Mouse (Mus musculus) regulatory T cell (primary cell): Measurements from ENCODE around the gene Sowahc.

Source experiments
- in situ Hi-C: fragments of 300-600 bp; cut with MboI, MseI; formaldehyde crosslinking; loops from one replicate; pipeline ENCODE4 v1.15.1; 2025; ENCODE audit warnings: high pct_unique_total_duplicates

The Sowahc gene

DNA sequence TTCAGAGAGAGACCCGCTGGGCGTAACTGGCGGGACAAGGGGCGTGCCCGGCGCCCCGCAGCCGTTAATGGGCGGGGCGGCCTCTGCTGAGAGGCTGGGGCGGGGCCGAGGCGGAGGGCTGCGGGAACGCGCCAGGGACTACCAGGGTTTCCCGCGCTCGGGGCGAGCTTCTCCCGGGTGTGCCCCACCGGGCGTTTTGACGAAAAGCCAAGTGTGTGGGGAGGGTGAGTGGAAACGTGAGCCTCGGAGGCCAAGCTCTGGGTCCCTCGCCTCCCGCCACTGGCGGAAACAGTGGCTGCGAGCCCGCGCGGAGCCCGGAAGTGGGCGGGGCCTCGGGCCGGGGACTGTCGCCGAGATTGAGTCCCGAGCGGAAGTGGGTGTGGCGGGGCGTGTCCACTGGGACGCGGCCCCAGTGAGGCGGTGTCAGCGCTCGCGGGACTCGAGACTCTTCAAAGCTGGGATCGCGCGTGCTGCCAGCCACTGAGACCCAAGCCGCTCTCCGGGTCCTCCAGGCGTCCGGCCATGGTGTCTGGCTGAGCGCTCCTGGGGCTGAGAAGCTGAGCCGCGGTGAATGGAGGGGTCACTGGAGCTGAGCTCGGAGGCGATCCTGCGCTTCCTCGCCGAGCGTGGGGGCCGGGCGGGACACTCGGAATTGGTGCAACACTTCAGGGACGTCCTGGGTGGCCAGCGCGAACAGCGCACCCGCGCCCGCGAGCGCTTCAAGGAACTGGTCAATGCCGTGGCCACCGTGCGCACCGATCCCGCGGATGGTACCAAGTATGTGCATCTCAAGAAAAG lies at the start of gene Sowahc, which contains the start of gene Sept10:
Gene Sowahc (plus strand): TSS at position 481 of the 798 bp plus-strand sequence.
Gene Sept10 (minus strand): TSS at position 375 of the 798 bp plus-strand sequence.
- in situ Hi-C loops: loop anchor here (5.0 kb wide), 1 partner anchor 1151 kb away; no protein-coding TSS in a partner anchor

DNA sequence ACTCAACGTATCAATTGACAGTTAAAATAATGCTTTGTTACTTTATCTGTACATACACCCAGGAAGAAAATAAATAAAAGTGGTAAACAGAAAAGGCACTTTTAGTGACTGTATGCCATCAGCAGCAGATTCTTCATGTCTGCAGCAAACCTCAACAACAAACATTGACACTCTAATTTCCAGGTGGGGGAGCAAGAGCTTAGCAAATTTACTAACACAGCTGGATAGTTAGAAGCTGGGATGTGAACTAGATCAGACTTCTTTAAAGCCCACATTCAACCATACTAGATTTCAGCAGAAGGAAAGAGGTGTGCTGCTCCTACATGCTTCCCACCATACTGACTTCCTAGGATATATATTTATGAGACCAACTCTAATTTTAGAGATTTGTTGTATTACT lies 49.2 kb upstream of the Sowahc start:
- in situ Hi-C loops: no loop called here

DNA sequence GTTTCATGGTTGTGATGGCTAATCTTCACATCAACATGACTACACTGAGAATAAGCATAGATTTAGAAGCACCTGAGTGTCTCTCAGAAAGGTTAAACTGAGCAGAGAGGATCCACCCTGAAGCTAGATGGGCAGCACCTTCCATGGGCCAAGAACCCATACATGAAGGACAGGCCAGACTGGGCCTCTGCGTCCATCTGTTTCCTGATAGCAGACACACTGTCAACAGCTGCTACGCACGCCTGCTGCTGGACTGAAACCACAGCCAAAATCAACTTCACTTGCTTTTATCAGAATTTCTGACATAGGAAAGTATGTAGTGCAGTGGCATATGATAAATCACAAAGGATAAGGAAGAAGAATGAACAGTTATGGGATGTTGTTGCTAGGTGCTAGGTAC lies 42.1 kb upstream of the Sowahc start:
- in situ Hi-C loops: no loop called here

DNA sequence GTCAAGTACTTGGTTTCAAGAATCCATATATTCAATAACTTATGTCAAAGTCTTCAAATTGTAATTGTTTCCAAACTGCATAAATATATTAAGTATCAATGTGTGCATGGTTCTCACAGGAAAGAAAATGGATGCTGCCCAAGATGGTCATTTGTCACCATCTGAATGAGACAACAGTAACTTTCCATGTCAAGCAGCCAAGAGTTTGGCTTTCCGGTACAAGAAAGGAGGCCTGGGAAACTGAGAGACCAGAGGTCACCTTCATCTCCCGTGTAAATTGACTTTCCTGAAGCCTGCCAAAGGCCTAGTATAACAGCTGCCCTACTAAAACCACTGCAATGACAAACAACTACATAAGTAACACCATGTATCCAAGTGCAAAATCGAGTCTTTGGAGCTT lies 39.4 kb upstream of the Sowahc start:
- in situ Hi-C loops: no loop called here

DNA sequence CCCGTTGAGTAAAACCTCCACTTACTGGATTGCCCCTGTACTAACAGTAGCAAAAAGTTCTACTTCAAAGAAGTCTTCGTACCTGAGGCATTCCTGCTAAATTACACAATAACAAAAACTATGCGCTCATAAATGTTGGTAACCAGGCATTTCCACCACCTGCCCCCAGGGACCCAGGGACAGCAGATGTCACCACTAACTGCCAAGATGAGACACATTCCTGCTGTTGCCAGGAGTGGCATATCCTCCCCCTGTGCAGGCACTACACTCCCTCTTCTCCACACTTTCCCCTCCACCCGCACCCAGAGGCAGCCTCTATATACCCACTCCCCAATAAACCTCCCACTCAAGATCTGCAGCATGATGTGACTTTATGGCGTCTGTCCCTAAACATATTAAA lies 26.9 kb upstream of the Sowahc start:
- in situ Hi-C loops: no loop called here

DNA sequence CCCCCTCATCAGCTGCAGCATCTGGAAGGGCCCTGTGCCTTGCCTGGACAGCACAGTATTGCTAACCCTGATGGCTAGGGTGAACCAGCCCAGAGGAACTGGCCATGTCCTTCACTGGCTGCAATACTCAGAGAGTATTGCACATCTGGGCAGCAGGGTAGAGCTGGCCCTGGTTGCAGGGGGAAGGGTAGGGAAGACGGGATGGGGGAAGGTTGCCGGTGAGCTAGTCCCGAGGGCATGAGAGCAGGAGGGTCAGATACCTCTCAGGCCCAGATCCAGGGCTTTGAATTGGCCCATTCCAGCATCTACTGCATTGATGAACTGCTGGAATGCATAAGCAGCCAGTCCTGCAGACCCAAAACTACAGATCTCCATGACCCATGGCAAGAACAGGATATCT lies 25.0 kb upstream of the Sowahc start:
- in situ Hi-C loops: no loop called here

DNA sequence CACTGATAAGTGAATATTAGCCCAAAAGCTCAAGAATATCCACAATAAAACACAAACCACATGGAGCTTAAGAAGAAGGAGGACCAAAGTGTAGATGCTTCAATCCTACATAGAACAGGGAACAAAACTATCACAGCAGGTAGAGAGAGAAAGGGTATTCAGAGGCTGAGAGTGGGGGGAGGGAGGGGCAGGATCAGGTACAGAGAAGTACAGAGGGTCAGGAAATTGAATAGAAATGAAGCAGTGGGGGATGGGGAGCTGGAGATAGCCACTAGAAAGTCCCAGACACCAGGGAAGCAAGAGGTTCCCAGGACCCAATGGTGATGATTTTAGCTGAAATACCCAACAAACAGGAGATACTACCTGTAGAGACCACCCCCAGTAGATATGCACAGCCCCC lies 21.7 kb upstream of the Sowahc start:
- in situ Hi-C loops: no loop called here

DNA sequence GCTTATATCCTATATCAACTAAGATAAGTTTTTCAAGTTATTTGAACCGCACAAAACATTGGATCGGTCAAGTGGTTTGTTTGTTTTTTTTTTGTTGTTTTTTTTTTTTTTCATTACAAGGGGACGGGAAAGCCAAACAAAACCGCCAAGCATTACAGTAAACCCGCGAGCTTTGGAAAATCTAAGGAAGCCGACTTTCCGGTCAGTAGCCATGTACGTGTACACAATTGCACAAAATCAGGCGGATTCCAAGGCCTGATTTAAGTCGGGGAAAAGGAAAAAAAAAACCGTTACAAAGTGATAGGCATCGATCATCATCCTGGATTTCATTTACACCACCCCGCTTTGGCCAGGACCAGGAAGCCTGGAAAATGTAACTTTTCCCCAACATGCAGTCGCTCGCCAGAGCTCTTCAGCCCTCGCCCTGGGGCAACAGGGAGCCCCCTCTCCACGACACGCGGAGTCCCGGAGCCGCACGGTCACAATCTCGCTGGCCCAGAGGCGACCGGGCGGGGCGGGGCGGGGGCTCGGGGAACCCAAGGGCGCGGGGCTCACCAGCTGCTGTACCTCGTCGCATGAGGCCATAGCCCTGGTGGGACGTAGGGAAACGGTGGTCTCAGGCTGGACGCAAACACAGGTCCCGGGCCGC lies 805 bp upstream of the Sowahc start:
- in situ Hi-C loops: loop anchor here (5.0 kb wide), 1 partner anchor 1151 kb away; no protein-coding TSS in a partner anchor

DNA sequence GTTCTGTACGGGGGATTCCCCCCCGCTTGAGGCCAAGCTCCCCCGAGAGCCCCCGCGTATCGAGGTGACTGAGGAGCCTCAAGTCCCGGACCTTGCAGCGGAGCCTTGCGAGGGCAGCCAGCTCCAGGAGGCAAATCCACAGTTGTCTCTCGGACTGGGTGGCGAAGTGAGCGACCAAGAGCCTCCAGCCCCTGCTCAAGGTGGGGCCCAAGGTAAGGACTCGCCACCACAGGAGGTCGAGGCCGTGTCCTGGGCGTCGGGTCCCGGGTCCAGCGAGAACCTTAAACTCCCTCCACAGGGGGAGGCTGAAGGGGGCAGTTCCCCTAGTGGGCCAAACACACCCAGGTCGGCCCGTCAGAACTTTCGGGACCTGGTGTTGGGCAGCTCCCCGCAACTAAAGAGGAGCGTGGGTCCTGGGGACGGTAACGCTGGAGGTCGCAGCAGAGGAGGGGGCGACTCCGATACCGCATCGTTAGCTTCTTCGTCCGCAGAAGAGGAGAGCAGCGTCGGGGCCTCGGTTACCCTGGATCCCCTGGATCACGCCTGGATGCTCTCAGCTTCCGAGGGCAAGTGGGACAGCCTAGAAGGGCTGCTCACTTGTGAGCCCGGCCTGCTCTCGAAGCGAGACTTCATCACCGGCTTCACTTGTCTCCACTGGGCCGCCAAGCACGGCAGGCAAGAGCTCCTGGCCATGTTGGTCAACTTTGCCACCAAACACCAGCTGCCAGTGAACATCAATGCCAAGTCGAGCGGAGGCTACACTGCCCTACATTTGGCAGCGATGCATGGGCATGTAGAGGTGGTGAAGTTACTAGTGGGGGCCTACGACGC lies 733 bp downstream of the Sowahc start:
- in situ Hi-C loops: loop anchor here (5.0 kb wide), 1 partner anchor 1150 kb away; no protein-coding TSS in a partner anchor

DNA sequence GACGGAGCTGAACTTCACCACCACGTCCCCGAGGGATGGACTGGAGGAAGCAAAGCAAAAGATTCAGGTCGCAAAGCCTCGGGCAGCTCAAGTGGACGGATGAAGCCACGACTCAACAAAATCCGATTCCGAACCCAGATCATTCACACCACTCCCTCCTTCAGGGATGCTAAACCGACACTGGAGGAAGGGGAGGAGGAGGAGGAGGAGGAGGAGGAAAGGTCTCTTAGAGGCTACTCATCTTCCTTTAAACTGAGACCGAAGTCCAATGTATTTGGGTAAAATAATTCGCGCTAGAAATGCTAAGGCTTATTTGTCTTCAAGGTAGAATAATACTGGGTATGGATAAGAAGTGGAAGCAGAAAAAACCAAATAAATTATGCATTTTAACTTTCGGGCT lies 1.5 kb downstream of the Sowahc start:
- in situ Hi-C loops: loop anchor here (5.0 kb wide), 1 partner anchor 1149 kb away; no protein-coding TSS in a partner anchor

DNA sequence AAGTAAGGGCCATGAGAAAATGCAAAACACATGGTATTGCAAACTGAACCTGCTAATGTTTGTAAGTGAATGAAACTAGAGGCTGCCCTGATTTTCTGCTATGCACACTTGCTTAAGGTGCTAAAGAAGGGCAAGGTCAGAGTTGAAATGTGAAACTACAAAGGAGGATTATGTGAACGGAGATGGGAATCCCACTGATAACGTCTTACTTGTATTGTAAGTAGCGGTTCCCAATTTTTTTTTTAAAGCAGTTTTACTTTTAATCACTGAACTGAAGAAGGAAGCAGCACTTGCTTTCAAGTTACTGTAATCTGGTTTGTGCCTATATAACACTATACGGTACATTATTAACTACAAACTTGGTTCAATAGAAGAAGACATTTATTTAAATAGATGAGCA lies 2.1 kb downstream of the Sowahc start:
- in situ Hi-C loops: loop anchor here (5.0 kb wide), 1 partner anchor 1148 kb away; no protein-coding TSS in a partner anchor

DNA sequence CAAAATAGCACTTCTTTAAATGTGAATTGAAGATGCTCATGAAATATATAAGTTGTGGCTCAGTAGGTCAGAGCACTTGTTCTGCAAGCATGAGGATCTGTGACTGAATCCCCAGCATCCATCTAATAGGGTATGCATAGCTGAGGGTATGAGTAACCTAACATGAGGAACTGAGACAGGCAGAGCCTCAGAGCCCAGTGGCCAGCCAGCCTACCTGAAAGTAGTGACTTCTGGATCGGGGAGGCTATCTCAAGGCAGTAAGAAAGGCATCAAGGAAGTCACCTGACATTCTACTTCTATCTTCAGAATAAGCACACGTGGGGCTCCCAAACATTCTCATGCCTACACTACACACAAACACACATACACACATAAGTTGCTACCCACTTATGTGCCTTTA lies 3.4 kb downstream of the Sowahc start:
- in situ Hi-C loops: no loop called here

DNA sequence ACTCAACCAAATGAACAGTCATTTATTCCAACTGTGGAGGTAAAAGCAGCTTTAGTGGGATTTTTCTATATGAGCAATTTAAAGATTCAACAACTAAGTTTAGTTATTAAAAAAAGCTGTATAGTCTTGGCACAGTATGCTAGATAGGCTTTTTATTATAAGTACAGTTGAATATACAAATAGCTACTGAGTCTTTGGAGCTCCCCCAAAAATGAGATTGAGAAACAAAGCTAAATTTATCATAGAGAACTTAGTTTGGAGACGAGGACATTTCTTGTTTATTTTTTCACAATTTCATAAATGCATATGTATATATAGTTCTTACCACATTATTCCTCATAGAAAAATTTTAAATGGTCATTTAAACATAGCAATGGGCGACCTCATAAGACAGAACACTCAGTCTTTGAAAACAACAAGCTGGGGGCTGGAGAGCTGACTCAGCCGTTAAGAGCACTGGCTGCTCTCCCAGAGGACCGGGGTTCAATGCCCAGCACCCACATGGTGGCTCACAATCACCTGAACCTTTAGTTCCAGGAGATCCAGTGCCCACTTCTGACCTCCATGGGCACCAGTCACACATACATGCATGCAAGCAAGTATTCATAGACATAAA lies 7.6 kb downstream of the Sowahc start:
- in situ Hi-C loops: no loop called here

DNA sequence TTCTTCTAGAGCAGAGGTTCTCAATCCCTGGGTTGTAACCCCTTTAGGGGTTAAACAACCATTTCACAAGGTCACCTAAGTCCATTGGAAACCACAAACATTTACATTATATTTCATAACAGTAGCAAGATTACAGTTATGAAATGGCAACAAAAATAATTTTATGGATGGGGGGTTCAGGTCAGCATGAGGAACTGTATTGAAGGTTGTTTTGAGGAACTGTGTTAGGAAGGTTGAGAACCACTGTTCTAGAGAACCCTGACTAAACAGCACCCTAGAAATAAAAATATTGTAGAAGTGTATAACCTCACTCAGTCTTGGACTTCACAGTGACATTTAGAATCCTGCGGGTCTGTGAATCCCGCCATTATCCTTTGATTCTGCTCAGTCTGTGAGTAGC lies 13.5 kb downstream of the Sowahc start:
- in situ Hi-C loops: no loop called here

DNA sequence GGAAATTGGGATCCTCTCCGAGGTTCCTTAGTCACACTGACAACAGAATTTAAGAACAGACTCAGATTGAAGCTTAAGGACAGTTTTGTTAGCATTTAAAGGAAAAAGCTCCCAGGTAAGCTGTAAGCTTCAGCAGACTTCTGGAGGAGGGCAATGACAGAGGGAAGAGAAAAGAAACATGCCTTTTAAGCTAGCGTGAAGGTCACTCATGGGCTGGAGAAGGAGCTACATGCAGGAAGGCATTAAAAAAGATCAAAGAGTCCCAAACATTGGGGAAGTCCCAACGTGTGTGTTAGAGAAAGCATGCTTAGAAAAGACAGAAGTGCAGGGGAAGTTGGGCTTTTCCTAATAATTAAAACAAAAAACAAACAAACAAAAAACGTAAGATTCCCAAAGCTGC lies 14.1 kb downstream of the Sowahc start:
- in situ Hi-C loops: no loop called here

DNA sequence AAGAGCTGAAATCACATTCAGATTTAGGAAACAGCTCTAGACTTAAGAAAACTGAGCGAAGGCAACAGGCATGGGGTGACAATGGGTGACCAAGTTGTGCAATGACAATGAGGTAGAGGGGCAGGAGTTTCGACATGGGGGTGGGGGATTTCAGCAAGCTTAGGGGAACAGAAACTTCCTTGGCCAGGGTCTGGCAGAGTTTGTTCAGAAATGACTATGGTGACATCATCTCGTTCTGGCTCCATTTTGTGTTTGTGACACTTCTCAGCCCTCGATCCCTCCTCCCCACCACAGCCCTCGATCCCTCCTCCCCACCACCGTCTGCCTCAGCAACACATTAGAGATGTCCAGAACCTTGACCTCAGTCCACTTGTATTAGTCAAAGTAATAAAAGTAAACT lies 14.7 kb downstream of the Sowahc start:
- in situ Hi-C loops: no loop called here

DNA sequence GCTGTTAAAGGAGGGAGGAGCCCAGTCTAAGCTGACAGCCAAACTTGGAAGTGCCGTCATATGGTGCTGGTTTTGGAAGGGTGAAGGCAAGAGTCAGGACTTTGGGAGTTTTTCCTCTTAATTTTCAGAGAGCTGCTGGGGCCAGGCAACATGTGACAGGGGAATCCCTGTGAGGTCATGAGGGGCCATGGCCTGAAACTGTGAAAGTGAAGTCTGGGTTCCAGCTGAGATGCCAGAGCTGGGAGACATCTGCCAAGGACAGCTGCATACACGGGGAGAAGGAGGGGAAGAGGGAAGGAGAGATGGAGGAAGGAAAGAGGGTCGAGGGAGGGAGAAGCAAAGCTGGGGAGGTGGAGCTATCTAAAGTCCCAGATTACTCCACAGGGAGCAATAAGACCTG lies 16.0 kb downstream of the Sowahc start:
- in situ Hi-C loops: no loop called here

DNA sequence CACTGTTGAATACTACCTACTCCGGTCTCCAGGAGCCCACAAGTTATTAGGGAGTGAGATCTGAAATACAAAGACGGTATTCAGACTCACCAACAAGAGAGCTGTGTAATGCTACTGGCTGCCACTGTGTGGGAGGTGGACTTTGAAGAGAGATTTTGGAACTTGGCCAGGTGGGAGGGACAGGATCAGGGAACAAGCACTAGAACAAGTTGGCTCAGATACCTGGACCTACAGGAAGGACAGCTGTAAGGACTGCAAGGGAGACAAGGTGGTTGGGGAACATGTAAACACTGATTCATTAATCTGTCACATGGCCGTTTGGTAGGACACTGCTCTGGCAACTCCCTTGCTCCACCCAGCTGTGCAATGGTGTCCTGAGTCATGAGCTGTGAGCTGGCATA lies 19.4 kb downstream of the Sowahc start:
- in situ Hi-C loops: no loop called here

DNA sequence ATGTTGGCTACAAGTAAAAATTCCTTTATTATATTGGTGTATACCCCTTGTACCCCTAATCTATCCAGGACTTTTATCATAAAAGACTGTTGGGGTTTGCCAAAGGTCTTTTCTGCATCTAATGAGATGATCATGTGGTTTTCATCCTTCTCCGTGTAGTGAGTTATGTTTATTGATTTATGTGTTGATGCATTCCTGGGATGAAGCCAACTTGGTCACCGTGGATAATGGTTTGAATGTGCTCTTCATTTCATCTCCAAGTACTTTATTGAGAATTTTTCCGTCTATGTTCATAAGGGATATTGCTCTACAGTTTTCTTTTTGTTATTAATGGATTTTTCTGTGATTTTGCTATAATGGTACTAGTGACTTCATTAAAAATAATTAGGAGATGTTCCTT lies 27.8 kb downstream of the Sowahc start:
- in situ Hi-C loops: no loop called here

DNA sequence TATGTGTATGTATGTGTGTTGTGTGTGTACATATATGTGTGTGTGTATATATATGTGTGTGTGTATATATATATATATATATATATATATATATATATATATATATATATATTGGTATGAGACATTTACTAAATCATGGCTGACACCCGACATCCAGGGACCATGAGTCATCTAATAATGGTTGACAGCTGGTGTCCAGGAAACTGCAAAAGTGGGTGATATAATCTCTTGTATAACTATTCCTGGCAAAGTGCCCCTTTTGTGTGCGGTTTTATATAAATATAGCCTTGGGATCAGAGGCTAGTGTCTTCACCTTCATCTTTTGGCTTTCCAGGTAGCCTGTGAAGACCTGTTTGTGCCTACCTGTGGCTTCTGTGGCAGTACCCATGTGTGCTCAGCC lies 28.9 kb downstream of the Sowahc start:
- in situ Hi-C loops: no loop called here

DNA sequence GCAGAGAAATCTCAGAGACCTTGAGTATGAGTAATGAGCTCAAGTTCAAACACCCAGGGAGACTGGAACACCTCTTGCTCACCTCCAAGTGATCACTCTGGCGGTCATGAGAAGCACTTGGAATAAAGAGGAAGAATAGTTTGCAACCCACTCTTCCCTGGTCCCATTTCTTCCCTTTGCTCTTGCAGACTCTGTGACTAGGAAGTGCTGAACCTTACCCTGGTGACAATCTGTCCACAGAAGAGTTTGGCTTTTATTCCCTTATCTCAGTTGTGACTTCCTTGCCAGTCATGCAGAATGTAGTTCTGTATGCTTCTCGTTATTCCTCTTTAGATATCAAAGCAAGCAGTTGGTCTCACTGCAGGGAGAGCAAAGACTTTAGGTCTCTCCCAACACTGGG lies 30.2 kb downstream of the Sowahc start:
- in situ Hi-C loops: no loop called here

DNA sequence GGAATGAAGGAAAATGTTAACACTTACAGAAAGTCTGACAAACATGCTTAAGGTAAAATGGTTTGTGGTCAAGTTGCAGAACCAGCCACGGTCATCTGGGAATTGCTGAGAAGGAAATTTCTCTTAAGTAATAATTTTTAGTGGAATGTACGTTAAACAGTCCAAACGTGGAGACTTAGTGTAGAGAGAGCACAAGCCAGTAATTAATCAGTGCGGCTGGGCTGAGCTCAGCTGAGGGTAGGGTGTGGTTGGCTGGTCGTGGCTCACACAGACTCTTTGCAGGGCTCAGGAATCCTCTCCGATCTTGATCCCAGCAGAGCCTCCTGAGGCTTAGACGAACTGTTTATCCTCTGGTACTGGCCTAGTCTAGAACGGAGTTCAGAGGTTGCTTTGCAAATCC lies 30.6 kb downstream of the Sowahc start:
- in situ Hi-C loops: no loop called here
